Mouse (Mus musculus) hindbrain, postnatal 0 days (tissue): Measurements from ENCODE around the gene Ugt1a9. TPM values are rescaled to one million over a fixed set of nuclear protein-coding genes. Genes with fewer than 3 reads are reported as not detected.
A peak's percentile ranks its signal among the peaks of the same experiment; 100 is the strongest.

Experiments
- ATAC-seq: fragments of 200-750 bp; cut with Nextera tagmentation; 2 replicates; pipeline ENCODE4 v1.8.0; 2017; ENCODE audit warnings: mild to moderate bottlenecking, moderate TSS enrichment, moderate library complexity
- DNase-seq: peaks from one replicate; pipeline ENCODE4 v3.0.0-alpha.2; 2015; ENCODE audit warnings: low spot score
- H3K27ac ChIP-seq: fragments of 300-500 bp; sonication (generic); 2 replicates; pipeline ENCODE4 v1.5.1; 2014; ENCODE audit warnings: mild to moderate bottlenecking
- H3K27me3 ChIP-seq: fragments of 300-500 bp; sonication (generic); 2 replicates; pipeline ENCODE4 v1.6.1; 2014; ENCODE audit warnings: low read length, mixed read lengths; ENCODE audit not compliant: insufficient read depth
- H3K36me3 ChIP-seq: fragments of 300-500 bp; sonication (generic); 2 replicates; pipeline ENCODE4 v1.6.1; 2014; ENCODE audit warnings: low read length, mixed read lengths; ENCODE audit not compliant: insufficient read depth
- H3K4me1 ChIP-seq: fragments of 300-500 bp; sonication (generic); 2 replicates; pipeline ENCODE4 v1.6.1; 2014; ENCODE audit warnings: antibody characterized with exemption, low read length, mixed read lengths; ENCODE audit not compliant: insufficient read depth
- H3K4me2 ChIP-seq: fragments of 300-500 bp; sonication (generic); 2 replicates; pipeline ENCODE4 v1.6.1; 2014; ENCODE audit warnings: low read depth, mild to moderate bottlenecking, low read length, moderate library complexity, mixed read lengths
- H3K4me3 ChIP-seq: fragments of 300-500 bp; sonication (generic); 2 replicates; pipeline ENCODE4 v1.5.1; 2014; ENCODE audit warnings: low read length
- H3K9ac ChIP-seq: fragments of 300-500 bp; sonication (generic); replicated peaks from 2 replicates; pipeline ENCODE4 v1.6.1; 2014; ENCODE audit warnings: mild to moderate bottlenecking, low read length, moderate library complexity, mixed read lengths
- H3K9me3 ChIP-seq: fragments of 300-500 bp; sonication (generic); 2 replicates; pipeline ENCODE4 v1.6.1; 2016; ENCODE audit warnings: low read length, mixed read lengths
- CTCF ChIP-seq: IDR thresholded peaks from 2 replicates; pipeline ENCODE4 v1.5.1; 2016; ENCODE audit warnings: antibody characterized with exemption, control low read depth, low read depth
- WGBS: fragments of 180-500 bp; shearing (Covaris S2); extraction: QIAGEN DNeasy Blood & Tissue Kit; methylation state at CpG from one replicate; pipeline ENCODE4 v1.1.7; 2014; 5-methylcytosine and 5-hydroxymethylcytosine counted together
- polyA plus RNA-seq: library from polyadenylated mRNA; unstranded; fragments of >200 nt; fragmentation: Nextera tagmentation; extraction: Ambion mirVana; gene quantifications from 2 replicates; pipeline ENCODE4 v1.2.1, GENCODE M21; 2015
- total RNA-seq: library from RNA; depleted of rRNA; stranded (reverse); fragments of >200 nt; gene quantifications from 2 replicates; pipeline ENCODE4 v1.2.3, GENCODE M21; 2014

Gene Ugt1a9
- total and polyA plus RNA-seq, 2 experiments from 2014 or later = not detected

GRCm38 (mm10) chr1:88240579-88240978 lies 170.0 kb downstream of the Ugt1a9 start:
- WGBS = 71% methylated on average over 4 of the region's 4 CpGs
- Histone ChIP-seq H3K9ac (no peak overlapping the region), H3K4me1 (no peaks in the 10 kb centered on the region), H3K9me3 (peaks cover 97% of the 10 kb centered on the region), H3K36me3 (no peaks in the 10 kb centered on the region), H3K4me3 (no peak overlapping the region), H3K27ac (no peak overlapping the region), H3K27me3 (no peaks in the 10 kb centered on the region), H3K4me2 (no peak overlapping the region)
- TF ChIP-seq CTCF = no peak
- ATAC-seq (no peak), DNase-seq (no peak)

GRCm38 (mm10) chr1:88243861-88244260 lies 173.3 kb downstream of the Ugt1a9 start:
- no peak for TF ChIP-seq CTCF
- H3K27me3 ChIP-seq = no peaks in the 10 kb centered on the region
- DNase-seq = no peak
- H3K9ac ChIP-seq = no peak overlapping the region
- H3K4me2 ChIP-seq = no peak overlapping the region
- 63% methylated on average over 5 of the region's 5 CpGs for WGBS
- H3K4me3 ChIP-seq = no peak overlapping the region
- H3K9me3 ChIP-seq = peaks cover 99% of the 10 kb centered on the region
- H3K36me3 ChIP-seq = no peaks in the 10 kb centered on the region
- no peak for ATAC-seq
- H3K27ac ChIP-seq = no peak overlapping the region
- H3K4me1 ChIP-seq = no peaks in the 10 kb centered on the region

- Histone ChIP-seq H3K4me1 (no peaks in the 10 kb centered on the region), H3K4me3 (no peak overlapping the region), H3K27me3 (no peaks in the 10 kb centered on the region), H3K4me2 (no peak overlapping the region), H3K27ac (no peak overlapping the region), H3K9ac (no peak overlapping the region), H3K9me3 (peaks cover 99% of the 10 kb centered on the region), H3K36me3 (no peaks in the 10 kb centered on the region)
- DNase-seq (no peak), ATAC-seq (no peak)
- TF ChIP-seq CTCF = no peak
- WGBS = 78% methylated on average over 6 of the region's 6 CpGs
Measured at GRCm38 (mm10) chr1:88245881-88246280, 175.3 kb downstream of the Ugt1a9 start.

GRCm38 (mm10) chr1:88246386-88246785 lies 175.8 kb downstream of the Ugt1a9 start:
- H3K4me2 ChIP-seq = no peak overlapping the region
- no peaks in the 10 kb centered on the region for H3K4me1 ChIP-seq
- DNase-seq (no peak), ATAC-seq (no peak)
- TF ChIP-seq CTCF = no peak
- no peak overlapping the region for H3K9ac ChIP-seq
- no peaks in the 10 kb centered on the region for H3K36me3 ChIP-seq
- peaks cover 98% of the 10 kb centered on the region for H3K9me3 ChIP-seq
- 44% methylated on average over 6 of the region's 6 CpGs for WGBS
- H3K4me3 ChIP-seq = no peak overlapping the region
- no peaks in the 10 kb centered on the region for H3K27me3 ChIP-seq
- no peak overlapping the region for H3K27ac ChIP-seq

- WGBS = 46% methylated on average over 2 of the region's 2 CpGs
- DNase-seq = no peak
- Histone ChIP-seq H3K27me3 (no peaks in the 10 kb centered on the region), H3K27ac (no peak overlapping the region), H3K9ac (no peak overlapping the region), H3K4me1 (no peaks in the 10 kb centered on the region), H3K36me3 (no peaks in the 10 kb centered on the region), H3K4me2 (no peak overlapping the region), H3K4me3 (no peak overlapping the region), H3K9me3 (peaks cover 94% of the 10 kb centered on the region)
- TF ChIP-seq CTCF = no peak
- no peak for ATAC-seq
Measured at GRCm38 (mm10) chr1:88247660-88248059, 177.1 kb downstream of the Ugt1a9 start.

GRCm38 (mm10) chr1:88248658-88249057 lies 178.1 kb downstream of the Ugt1a9 start:
- no peaks in the 10 kb centered on the region for H3K36me3 ChIP-seq
- WGBS = 69% methylated on average over 4 of the region's 4 CpGs
- no peak for TF ChIP-seq CTCF
- no peak overlapping the region for H3K4me2 ChIP-seq
- H3K27ac ChIP-seq = no peak overlapping the region
- H3K4me1 ChIP-seq = no peaks in the 10 kb centered on the region
- peaks cover 86% of the 10 kb centered on the region for H3K9me3 ChIP-seq
- no peak for DNase-seq
- H3K4me3 ChIP-seq = no peak overlapping the region
- no peak for ATAC-seq
- no peaks in the 10 kb centered on the region for H3K27me3 ChIP-seq
- no peak overlapping the region for H3K9ac ChIP-seq

GRCm38 (mm10) chr1:88249596-88249995 lies 179.0 kb downstream of the Ugt1a9 start:
- WGBS = 76% methylated on average over 7 of the region's 7 CpGs

More at GRCm38 (mm10) chr1:88249596-88249995, 179.0 kb downstream of the Ugt1a9 start:
- no peak for TF ChIP-seq CTCF
- Histone ChIP-seq H3K36me3 (no peaks in the 10 kb centered on the region), H3K4me2 (no peak overlapping the region), H3K4me1 (no peaks in the 10 kb centered on the region), H3K9ac (no peak overlapping the region), H3K27ac (no peak overlapping the region), H3K27me3 (no peaks in the 10 kb centered on the region), H3K9me3 (peaks cover 81% of the 10 kb centered on the region), H3K4me3 (no peak overlapping the region)
- DNase-seq (no peak), ATAC-seq (0 out of 2 replicates have a peak, but pooled peaks have one; percentile 4)
